ENCODE assay signal across 10 mouse cellular contexts in genomic region chr12:73880384-73880783, GRCm38 (mm10). TPM values are rescaled to one million over a fixed set of nuclear protein-coding genes. Genes with fewer than 3 reads are reported as not detected.
DNase-seq lines count a peak whose midpoint lies in the region; ATAC-seq and TF ChIP-seq lines count a peak whose summit lies in the region.
"Had no signal": no experiment of that assay in that cellular context is flagged by ENCODE, and none has a peak within 500 bp of the region (broad histone marks: within the 10 kb centered on the region; RNA-seq: fewer than 3 reads in every experiment).

No protein-coding gene starts in this region.

- H3K36me3 ChIP-seq in midbrain, postnatal 0 days (ENCODE audit: insufficient read depth, low read length): no peaks in the 10 kb centered on the region
- H3K36me3 ChIP-seq: liver, embryonic 12.5 days had no signal

- DNase-seq in kidney, postnatal 14 days: peak; percentile 41
- DNase-seq in kidney, adult 11 months: no peak
- DNase-seq in ES-CJ7 (ENCODE audit: low read depth, low spot score): peak; percentile 10
- DNase-seq in monocyte, adult 2 months (ENCODE audit: low read depth in 1 of 2, low spot score in 2 of 2): peak; percentile 13 to 31
- DNase-seq in midbrain, postnatal 0 days (ENCODE audit: low spot score): no peak
- no peak for DNase-seq in retina, embryonic 14.5 days (ENCODE audit: low spot score)
- no peak for DNase-seq in thymus, adult 18-20 months

- H3K4me2 ChIP-seq in midbrain, postnatal 0 days (ENCODE audit: low read depth, low read length, poor library complexity, severe bottlenecking): no peak overlapping the region
- H3K4me2 ChIP-seq: liver, embryonic 12.5 days had no signal

- H3K9me3 ChIP-seq in midbrain, postnatal 0 days (ENCODE audit: low read length): no peaks in the 10 kb centered on the region
- H3K9me3 ChIP-seq: liver, embryonic 12.5 days had no signal

- H3K9ac ChIP-seq in midbrain, postnatal 0 days (replicated peaks; ENCODE audit: low read length, poor library complexity, severe bottlenecking): no peak overlapping the region
- H3K9ac ChIP-seq: liver, embryonic 12.5 days had no signal

- no peak for ATAC-seq in midbrain, postnatal 0 days (ENCODE audit: low FRiP score)
- ATAC-seq: liver, embryonic 12.5 days had no signal

- H3K27ac ChIP-seq in embryonic fibroblast, embryonic 13.5 days (ENCODE audit: insufficient read depth, low read length): peak overlapping the region; percentile 20; the same call in 1 of the 2 replicates
- no peak overlapping the region for H3K27ac ChIP-seq in midbrain, postnatal 0 days (ENCODE audit: low read depth, low read length)
- H3K27ac ChIP-seq: liver, embryonic 12.5 days had no signal

- H3K27me3 ChIP-seq in midbrain, postnatal 0 days (ENCODE audit: insufficient read depth, low read length): no peaks in the 10 kb centered on the region
- H3K27me3 ChIP-seq: liver, embryonic 12.5 days had no signal

- no peak for TF ChIP-seq POLR2A in embryonic fibroblast, embryonic 13.5 days (IDR thresholded peaks at IDR 0.05; ENCODE audit: low read depth, low read length)

- peaks cover 6% of the 10 kb centered on the region; the same call in 1 of the 2 replicates for H3K4me1 ChIP-seq in embryonic fibroblast, embryonic 13.5 days (ENCODE audit: control insufficient read depth, insufficient read depth, low read length)
- no peaks in the 10 kb centered on the region for H3K4me1 ChIP-seq in midbrain, postnatal 0 days (ENCODE audit: insufficient read depth, low read length)

- no peak overlapping the region for H3K4me3 ChIP-seq in embryonic fibroblast, embryonic 13.5 days (ENCODE audit: insufficient read depth, low read length)
- H3K4me3 ChIP-seq in midbrain, postnatal 0 days (ENCODE audit: low read depth, low read length): no peak overlapping the region
- H3K4me3 ChIP-seq: liver, embryonic 12.5 days had no signal

- no peak for TF ChIP-seq CTCF in embryonic fibroblast, embryonic 13.5 days (IDR thresholded peaks at IDR 0.05; ENCODE audit: borderline replicate concordance, insufficient read depth, low read length)
- no peak for TF ChIP-seq CTCF in midbrain, postnatal 0 days (IDR thresholded peaks at IDR 0.05)

RNA-seq across cellular contexts. Expression of gene Hif1a, which starts 20.8 kb away (rescaled TPM):
- polyA plus RNA-seq in embryonic fibroblast, embryonic 13.5 days (2011; ENCODE audit: insufficient read length, low read depth, missing spikeins): 219 and 312 TPM in 2 replicates
- total RNA-seq in midbrain, postnatal 0 days (2014; rRNA removed): 104 and 119 TPM in 2 replicates
- polyA plus RNA-seq in midbrain, postnatal 0 days (2015; fragmentation: Nextera tagmentation; extraction: Ambion mirVana): 55.9 and 62.6 TPM in 2 replicates

RNA-seq across cellular contexts. Expression of gene Gm49321, which starts 57.1 kb away (rescaled TPM):
- polyA plus RNA-seq in embryonic fibroblast, embryonic 13.5 days (2011; ENCODE audit: insufficient read length, low read depth, missing spikeins): 14.7 and 15.7 TPM in 2 replicates
- not detected in 2 replicates for total RNA-seq in midbrain, postnatal 0 days (2014; rRNA removed)
- 14.7 and 15.7 TPM in 2 replicates for polyA plus RNA-seq in midbrain, postnatal 0 days (2015; fragmentation: Nextera tagmentation; extraction: Ambion mirVana)
- polyA plus RNA-seq: frontal cortex, adult 2 months had no signal

Comparison
In these comparisons a context has a peak if more than half of its experiments do, and no peak if none do; other contexts are left out.
1. DNase-seq: peak in kidney, postnatal 14 days (single experiment), ES-CJ7 (single experiment) and monocyte, adult 2 months (2 of 2); none in kidney, adult 11 months (single experiment), midbrain, postnatal 0 days (single experiment), retina, embryonic 14.5 days (single experiment) and thymus, adult 18-20 months (0 of 2).